Mouse (Mus musculus): ENCODE data around the gene Hbs1l.

DNA sequence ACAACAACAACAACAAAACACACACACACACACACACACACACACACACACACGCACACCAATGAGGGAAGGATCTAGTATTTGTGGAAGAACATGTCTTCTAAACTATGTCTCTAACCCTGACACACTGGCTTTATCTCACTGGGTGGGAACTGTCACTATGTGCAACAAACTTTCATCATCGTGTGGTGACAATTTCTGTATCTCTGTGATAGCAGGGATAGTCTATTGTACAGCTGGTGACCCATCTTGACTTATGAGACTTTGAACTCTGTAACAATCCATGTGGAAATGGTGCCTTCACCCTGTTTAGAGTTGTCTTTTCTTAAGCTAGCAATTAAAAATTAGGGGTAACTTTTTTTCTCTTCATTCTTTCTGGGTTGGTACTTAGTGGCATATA, 36.1 kb upstream of the Hbs1l start:
- TF ChIP-seq CTCF (IDR thresholded peaks at IDR 0.05; ENCODE audit: control insufficient read depth, insufficient read depth, low read length): no peak
- TF ChIP-seq POLR2A (IDR thresholded peaks at IDR 0.05; ENCODE audit: borderline replicate concordance, control insufficient read depth, low read depth, low read length): no peak

Data from bone marrow, adult 2 months (tissue).